Mouse (Mus musculus) lung, postnatal 25 days (tissue): ENCODE results near the gene Lypla2.

ENCODE experiments used
- DNase-seq: peaks from one replicate; pipeline ENCODE4 v3.0.0; 2022; ENCODE audit warnings: low spot score

Gene Lypla2

DNA sequence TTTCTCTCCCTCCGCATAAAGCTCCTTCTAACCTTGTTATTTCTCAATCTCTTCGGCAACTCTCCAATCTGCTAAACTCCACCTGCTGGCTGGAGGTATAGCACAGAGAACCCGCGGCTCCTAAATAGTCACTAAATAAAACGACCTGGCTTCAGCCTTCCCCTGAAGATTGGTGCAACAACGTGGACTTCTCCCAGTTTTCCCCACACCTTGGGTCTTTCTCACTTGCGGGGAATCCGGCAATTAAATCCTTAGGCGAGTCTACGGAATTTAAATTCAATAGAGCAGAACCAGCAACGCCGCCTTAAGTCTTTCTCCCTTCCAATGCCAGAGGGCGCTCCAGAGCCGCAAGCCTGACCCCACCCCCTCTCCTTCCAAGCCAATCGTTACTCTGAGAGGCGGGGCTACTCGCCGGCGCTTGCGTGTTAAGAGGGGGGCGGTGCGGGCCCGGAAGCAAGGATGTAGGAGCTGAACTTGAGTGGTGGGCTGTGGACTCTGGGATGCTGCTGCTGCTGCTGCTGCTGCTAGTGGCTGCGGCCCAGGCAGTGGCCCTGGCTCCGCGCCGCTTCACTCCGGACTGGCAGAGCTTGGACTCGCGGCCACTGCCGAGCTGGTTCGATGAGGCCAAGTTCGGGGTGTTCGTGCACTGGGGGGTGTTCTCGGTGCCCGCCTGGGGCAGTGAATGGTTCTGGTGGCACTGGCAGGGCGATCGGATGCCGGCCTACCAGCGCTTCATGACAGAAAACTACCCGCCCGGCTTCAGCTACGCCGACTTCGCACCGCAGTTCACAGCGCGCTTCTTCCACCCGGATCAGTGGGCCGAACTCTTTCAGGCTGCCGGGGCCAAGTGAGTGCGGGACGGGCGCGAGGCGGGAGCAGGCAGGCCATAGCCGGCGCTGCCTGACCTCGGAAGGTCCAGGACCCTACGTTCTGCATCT is 51.9 kb downstream of the Lypla2 start, which contains the start of gene Fuca1:
Gene Fuca1, plus strand, starts transcription at position 432 of the 938 bp plus-strand sequence.
- DNase-seq, result peak; percentile 97

DNA sequence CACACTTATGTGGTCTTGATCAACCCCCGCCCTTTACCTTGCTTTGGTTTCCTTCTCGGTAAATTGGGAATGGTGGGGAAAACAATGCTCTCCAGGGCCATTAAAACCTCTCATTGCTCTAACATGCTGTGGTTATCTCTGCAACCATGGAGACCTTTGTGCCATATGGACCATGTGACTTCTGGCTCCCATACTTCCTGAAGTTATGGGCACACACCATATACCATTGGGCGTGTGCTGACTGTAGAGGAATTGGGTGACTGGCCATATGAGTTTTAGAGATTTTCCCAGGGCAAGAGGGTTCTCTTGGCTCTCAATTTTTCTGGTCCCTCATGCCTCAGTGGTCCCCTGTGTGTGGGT is 53.2 kb downstream of the Lypla2 start:
- no peak for DNase-seq

DNA sequence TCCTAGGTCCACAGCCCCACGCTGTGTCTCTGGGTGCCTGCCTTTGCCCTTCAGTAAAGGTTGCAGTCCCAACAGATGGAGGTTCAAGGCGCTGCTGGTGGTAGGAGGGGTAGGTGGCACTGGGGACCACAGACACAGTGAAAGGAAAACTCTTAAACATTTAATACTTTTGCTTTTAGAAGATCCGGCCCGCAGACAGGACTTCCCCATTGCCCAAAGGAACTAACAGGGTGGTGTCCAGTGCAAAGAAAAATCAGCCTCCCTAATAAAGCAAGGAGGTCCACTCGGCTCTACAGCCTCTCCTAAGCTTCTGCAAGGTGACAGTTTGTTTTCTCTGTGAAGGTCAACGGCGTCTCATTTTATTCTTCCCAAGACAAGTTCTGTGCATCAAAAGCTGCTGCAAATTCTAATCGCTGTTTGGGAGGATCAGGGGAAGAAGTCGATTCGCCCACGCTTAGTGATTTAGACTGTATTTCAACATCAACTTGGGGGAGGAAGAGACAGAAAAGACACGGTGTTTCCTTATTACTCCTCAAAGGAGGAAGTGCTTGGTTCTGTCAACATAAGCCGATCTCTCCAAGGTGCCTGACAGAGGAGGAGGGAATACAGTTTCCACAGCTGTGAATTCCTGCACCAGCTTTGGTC is 53.7 kb downstream of the Lypla2 start:
- peak; percentile 64 for DNase-seq
